Comparison of ENCODE assay signal across 22 mouse cellular contexts in genomic region chr16:50612944-50613343, GRCm38 (mm10). TPM values are rescaled to one million over a fixed set of nuclear protein-coding genes. Genes with fewer than 3 reads are reported as not detected.
DNase-seq lines count a peak whose midpoint lies in the region; ATAC-seq and TF ChIP-seq lines count a peak whose summit lies in the region.
"Had no signal": no experiment of that assay in that cellular context is flagged by ENCODE, and none has a peak within 500 bp of the region (broad histone marks: within the 10 kb centered on the region; RNA-seq: fewer than 3 reads in every experiment).

No protein-coding gene starts in this region.

- no peaks in the 10 kb centered on the region for H3K9me3 ChIP-seq in CH12.LX (replicated peaks; ENCODE audit: low read length)
- H3K9me3 ChIP-seq: embryonic facial prominence, embryonic 12.5 days; forebrain, embryonic 12.5 days; heart, embryonic 12.5 days; hindbrain, embryonic 15.5 days had no signal

- no peak overlapping the region for H3K27ac ChIP-seq in CH12.LX (ENCODE audit: insufficient read depth, low read depth)
- H3K27ac ChIP-seq in bone marrow macrophage, adult 2 months (ENCODE audit: insufficient read depth, low read depth, low read length): peak overlapping the region; percentile 82
- H3K27ac ChIP-seq: embryonic facial prominence, embryonic 12.5 days; forebrain, embryonic 12.5 days; hindbrain, embryonic 15.5 days had no signal

- H3K79me2 ChIP-seq in CH12.LX (replicated peaks; ENCODE audit: control insufficient read depth, extremely low read depth, insufficient read depth, poor library complexity, severe bottlenecking): no peaks in the 10 kb centered on the region

- H3K4me3 ChIP-seq in CH12.LX (replicated peaks in 1 of 3; ENCODE audit: low read depth in 2 of 3, low read length in 2 of 3, poor library complexity in 1 of 3): no peak overlapping the region
- peak overlapping the region; percentile 13; the same call in 1 of the 2 replicates for H3K4me3 ChIP-seq in bone marrow macrophage, adult 2 months (ENCODE audit: insufficient read depth, low read length)
- H3K4me3 ChIP-seq: embryonic facial prominence, embryonic 12.5 days; forebrain, embryonic 12.5 days; heart, embryonic 12.5 days; hindbrain, embryonic 15.5 days had no signal

- peak overlapping the region; percentile 19; the same call in 1 of the 2 replicates for H3K9ac ChIP-seq in CH12.LX (ENCODE audit: insufficient read depth, low read depth)
- H3K9ac ChIP-seq: embryonic facial prominence, embryonic 12.5 days; forebrain, embryonic 12.5 days; heart, embryonic 12.5 days; hindbrain, embryonic 15.5 days had no signal

- H3K27me3 ChIP-seq in CH12.LX (replicated peaks): no peaks in the 10 kb centered on the region
- H3K27me3 ChIP-seq: embryonic facial prominence, embryonic 12.5 days; forebrain, embryonic 12.5 days; heart, embryonic 12.5 days; hindbrain, embryonic 15.5 days had no signal

- peak; percentile 95 for ATAC-seq in megakaryocyte, adult 5-6 weeks (ENCODE audit: poor library complexity, severe bottlenecking)
- ATAC-seq: forebrain, embryonic 16.5 days; intestine, embryonic 16.5 days had no signal

- no peak for TF ChIP-seq CTCF in CH12.LX (conservative IDR thresholded peaks at IDR 0.05 in 1 of 2, IDR thresholded peaks at IDR 0.05 in 1 of 2; ENCODE audit: low read depth in 2 of 2, low read length in 2 of 2)
- TF ChIP-seq CTCF in bone marrow macrophage, adult 2 months (IDR thresholded peaks at IDR 0.05; ENCODE audit: low read depth, low read length): no peak

- dilution Hi-C loops in CH12.LX (cut with MboI; ENCODE audit: extremely low pct_ligation_motif_present, extremely low pct_unique_long_range_greater_than_20kb, low sequenced_read_pairs): no loop called here

- in situ Hi-C loops in CH12.LX (cut with MboI; ENCODE audit: low pct_ligation_motif_present, low pct_unique_long_range_greater_than_20kb, low sequenced_read_pairs): no loop called here

- peaks cover 3 to 7% of the 10 kb centered on the region in 2 experiments; a peak in 2 of 4 replicates for H3K4me1 ChIP-seq in CH12.LX (ENCODE audit: control insufficient read depth in 1 of 2, insufficient read depth in 2 of 2)
- H3K4me1 ChIP-seq in bone marrow macrophage, adult 2 months (ENCODE audit: control insufficient read depth, insufficient read depth, low read length): peaks cover 20% of the 10 kb centered on the region
- H3K4me1 ChIP-seq: embryonic facial prominence, embryonic 12.5 days; heart, embryonic 12.5 days had no signal

- DNase-seq in CH12.LX (ENCODE audit: extremely low read depth): no peak
- no peak for DNase-seq in cerebellum, adult 11 months
- DNase-seq in thymus, postnatal 36 days: no peak
- DNase-seq in right cerebral cortex, postnatal 4 days: no peak
- DNase-seq: adrenal gland, postnatal 10 days; cerebellum, adult 2 months; cerebellum, postnatal 14 days; gastrocnemius, postnatal 10 days had no signal

- H3K36me3 ChIP-seq in CH12.LX (replicated peaks in 1 of 2; ENCODE audit: control insufficient read depth in 1 of 2, insufficient read depth in 1 of 2, low read length in 1 of 2): no peaks in the 10 kb centered on the region
- H3K36me3 ChIP-seq: embryonic facial prominence, embryonic 12.5 days; forebrain, embryonic 12.5 days; heart, embryonic 12.5 days; hindbrain, embryonic 15.5 days had no signal

- H3K4me2 ChIP-seq in CH12.LX (ENCODE audit: insufficient read depth, low read depth, poor library complexity, severe bottlenecking): peak overlapping the region; percentile 44
- H3K4me2 ChIP-seq: embryonic facial prominence, embryonic 12.5 days; forebrain, embryonic 12.5 days; heart, embryonic 12.5 days; hindbrain, embryonic 15.5 days had no signal

- no peak for TF ChIP-seq POLR2A in CH12.LX (IDR thresholded peaks at IDR 0.05; ENCODE audit: low read depth, low read length)
- TF ChIP-seq POLR2A in bone marrow macrophage, adult 2 months (IDR thresholded peaks at IDR 0.05; ENCODE audit: borderline replicate concordance, low read depth, low read length): no peak

- TF ChIP-seq RAD21 in CH12.LX (IDR thresholded peaks at IDR 0.05; ENCODE audit: low read depth, low read length): no peak

- TF ChIP-seq EP300 in CH12.LX (IDR thresholded peaks at IDR 0.05; ENCODE audit: low read length): no peak

TF ChIP-seq in CH12.LX, 34 proteins besides CTCF, POLR2A, EP300 and RAD21:
- TF ChIP-seq ETS1 (conservative IDR thresholded peaks at IDR 0.05; ENCODE audit: low read depth, low read length) (no peak), ZNF384 (IDR thresholded peaks at IDR 0.05; ENCODE audit: low read depth, low read length) (peak; percentile 54)

RNA-seq across cellular contexts. Expression of gene Ccdc54, which starts 22.0 kb away (rescaled TPM):
- not detected in 2 replicates for total RNA-seq in CH12.LX (2012; rRNA removed)
- total RNA-seq in CH12.LX (2014; rRNA removed): not detected in 2 replicates
- polyA plus RNA-seq in CH12.LX (2012; ENCODE audit: insufficient read length, low read depth): not detected in 2 replicates
- not detected in 2 replicates for polyA plus RNA-seq in bone marrow macrophage, adult 2 months (2012; ENCODE audit: insufficient read depth, insufficient read length, missing spikeins)
- total RNA-seq in megakaryocyte, adult 5-6 weeks (2015): not detected in 2 replicates
- total RNA-seq in megakaryocyte, adult 5-6 weeks (2017): not detected in 2 replicates
- total RNA-seq: adrenal gland, postnatal 10 days; gastrocnemius, postnatal 10 days; heart, adult 8-10 months; heart, postnatal 25 days had no signal
- polyA plus RNA-seq: C2C12; cerebellum, adult 2 months; embryonic facial prominence, embryonic 12.5 days; forebrain, embryonic 12.5 days; forebrain, embryonic 16.5 days; frontal cortex, adult 2 months; heart, embryonic 12.5 days; heart, embryonic 16.5 days; hindbrain, embryonic 11.5 days; hindbrain, embryonic 15.5 days; intestine, embryonic 16.5 days had no signal
